Mouse (Mus musculus) urinary bladder, adult 18-20 months (tissue): ENCODE data around the gene Kif13a.
A peak's percentile ranks its signal among the peaks of the same experiment; 100 is the strongest.

ENCODE experiments used
- DNase-seq, 2 experiments: peaks; one replicate each; pipeline ENCODE4 v3.0.0; 2022; ENCODE audit warnings: low spot score in 2 of 2, mixed read lengths in 2 of 2

The Kif13a gene

DNA sequence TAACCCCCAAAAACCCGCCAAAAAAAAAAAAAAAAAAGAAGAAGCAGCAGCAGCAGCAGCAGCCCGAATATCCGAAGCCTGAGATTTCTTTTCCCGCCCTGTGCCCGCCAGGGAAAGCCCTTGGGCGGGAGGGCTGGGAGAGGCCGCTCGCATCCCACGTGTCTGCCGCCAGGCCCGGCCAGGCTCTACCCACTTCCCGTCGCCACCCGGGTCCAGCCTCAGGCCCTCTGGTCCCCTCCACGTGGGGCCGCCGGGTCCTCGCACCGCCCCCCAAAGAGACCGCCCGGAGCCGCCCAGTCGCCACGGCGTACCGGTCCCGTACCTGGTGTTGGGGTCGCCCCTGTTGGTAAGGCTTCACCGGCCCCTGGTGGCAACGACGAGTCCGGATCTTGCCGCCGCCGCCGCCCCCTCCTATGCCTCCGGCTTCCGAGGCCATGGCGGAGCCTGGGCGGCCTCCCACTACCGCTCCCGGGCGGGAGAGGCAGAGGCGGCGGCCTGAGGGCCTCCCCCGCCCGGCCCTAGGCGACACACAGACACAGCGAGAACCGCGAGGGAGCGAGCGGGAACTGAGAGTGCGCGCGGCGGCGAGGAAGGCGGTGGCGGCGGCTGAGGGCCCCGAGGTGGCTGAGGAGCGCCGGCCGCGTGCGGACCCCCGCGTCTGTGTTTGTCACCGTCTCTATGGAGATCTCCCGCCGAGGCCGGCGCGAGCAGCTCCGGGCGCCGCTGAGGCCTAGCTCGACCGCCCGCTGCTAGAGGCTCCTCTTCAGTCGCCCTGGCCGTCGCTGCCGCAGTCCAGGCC lies 202.4 kb downstream of the Kif13a start:
- DNase-seq: peak; percentile 48 to 69

GRCm38 (mm10) chr13:46726288-46727037 lies 203.2 kb downstream of the Kif13a start:
- DNase-seq: peak in 1 of 2 experiments; percentile 8

- no peak for DNase-seq
These were observed 204.4 kb downstream of the Kif13a start for GRCm38 (mm10) chr13:46725227-46725626.

DNA sequence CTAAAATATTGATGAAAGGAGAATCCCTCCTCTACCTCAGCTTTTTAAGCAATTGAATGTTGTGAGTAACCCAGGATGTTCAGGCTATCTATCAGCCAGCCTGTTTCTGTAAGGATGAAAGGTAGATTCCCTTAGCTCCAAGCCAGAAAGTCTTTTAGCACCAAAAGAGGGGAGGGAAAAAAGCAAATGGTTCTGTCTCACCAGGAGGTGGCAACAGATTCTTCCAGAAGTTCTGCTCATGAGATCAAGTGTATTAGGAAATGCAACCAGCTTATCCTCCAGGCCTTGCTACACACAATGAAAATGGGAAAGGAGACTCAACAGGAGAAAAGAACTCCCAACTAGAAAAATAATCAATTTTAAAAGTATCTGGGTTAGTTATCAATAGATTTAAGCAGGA lies 205.3 kb downstream of the Kif13a start:
- no peak for DNase-seq

DNA sequence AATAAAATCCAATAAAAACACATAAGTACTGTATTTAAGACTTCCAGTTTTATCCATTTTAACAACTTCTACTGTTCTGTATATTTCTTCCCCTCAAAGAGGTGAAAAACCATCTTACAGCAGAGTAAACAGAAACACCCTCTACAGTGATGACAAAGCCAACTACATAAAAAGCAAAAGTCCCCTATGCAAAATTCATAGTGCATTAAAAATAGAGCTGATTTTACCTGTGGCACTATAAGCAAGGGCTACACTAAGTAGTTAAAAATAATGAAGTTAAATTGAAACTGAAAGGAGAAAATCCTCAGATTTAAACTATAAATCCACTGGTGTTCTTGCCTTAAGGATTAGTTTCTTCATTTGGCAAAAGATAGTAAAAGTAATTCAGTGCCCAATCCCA lies 208.7 kb downstream of the Kif13a start:
- DNase-seq: no peak

DNA sequence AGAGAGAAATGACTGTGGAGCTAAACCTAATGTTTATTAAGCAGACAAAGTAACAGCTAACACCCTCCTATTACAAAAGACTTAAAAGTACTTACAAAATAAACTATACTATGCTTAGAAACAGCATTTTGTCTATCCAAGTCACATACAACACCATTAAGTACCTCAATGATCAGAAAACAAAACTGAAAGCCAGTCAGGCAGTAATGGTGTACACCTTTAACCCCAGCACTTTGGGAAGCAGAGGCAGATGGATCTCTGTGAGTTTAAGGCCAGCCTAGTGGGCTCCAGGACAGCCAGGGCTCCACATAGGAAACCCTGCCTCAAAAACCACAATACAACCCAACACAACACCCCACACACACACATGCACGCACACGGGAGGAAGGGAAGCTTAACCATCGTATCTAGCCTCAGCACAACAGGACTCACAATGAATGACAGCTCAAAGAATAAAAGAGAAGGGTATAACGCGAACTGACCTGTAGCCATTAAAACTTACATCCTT lies 210.7 kb downstream of the Kif13a start:
- no peak for DNase-seq

DNA sequence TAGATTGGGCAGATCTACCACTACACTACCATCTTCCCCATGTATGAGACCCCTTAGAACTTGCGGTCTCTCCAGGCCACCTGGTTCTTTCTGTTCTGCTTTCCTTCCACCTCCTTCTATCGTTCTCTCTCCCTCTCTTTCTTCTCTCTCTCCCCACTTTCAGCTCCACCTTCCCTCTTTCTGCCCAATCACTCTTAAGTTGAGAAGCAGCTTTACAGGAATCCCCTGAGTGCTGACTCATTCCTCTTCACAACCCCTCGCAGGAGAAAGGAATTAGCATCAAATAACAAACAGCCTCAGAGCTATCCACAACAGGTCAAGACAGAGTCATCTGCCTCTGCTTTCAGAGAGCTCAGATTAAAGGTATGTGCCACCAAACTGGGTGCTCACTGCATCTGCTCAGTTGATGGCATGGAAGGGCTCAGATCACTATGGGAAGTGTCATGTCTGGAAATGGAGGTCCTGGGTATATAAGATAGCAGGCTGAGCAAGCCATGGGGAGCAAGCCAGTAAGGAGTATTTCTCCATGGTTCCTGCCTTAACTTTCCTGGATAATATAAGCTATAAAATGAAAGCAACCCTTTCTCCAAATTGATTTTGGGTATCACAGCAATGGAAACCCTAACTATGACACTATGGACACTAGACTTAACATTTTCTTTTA lies 213.6 kb downstream of the Kif13a start:
- no peak for DNase-seq

GRCm38 (mm10) chr13:46713486-46713885 lies 216.2 kb downstream of the Kif13a start:
- no peak for DNase-seq

DNA sequence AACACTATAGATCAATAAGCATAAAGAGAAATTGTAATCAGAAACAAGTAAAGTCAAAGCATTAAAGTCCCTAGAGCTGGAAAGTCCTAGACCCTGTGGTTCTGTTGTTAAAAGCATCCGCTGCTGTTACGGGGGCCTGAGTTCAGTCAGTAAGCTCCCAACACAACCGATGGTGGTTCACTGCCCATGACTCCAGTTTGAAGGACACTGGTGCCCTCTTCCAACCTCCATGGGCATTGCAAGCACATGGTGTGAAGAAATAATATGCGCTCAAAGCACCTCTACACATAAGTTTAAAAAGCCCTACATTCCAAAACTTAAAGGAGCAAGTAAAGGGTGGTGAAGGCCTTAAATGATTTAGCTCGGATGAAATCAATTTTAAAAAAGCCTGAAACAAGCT lies 226.5 kb downstream of the Kif13a start:
- DNase-seq: no peak

DNA sequence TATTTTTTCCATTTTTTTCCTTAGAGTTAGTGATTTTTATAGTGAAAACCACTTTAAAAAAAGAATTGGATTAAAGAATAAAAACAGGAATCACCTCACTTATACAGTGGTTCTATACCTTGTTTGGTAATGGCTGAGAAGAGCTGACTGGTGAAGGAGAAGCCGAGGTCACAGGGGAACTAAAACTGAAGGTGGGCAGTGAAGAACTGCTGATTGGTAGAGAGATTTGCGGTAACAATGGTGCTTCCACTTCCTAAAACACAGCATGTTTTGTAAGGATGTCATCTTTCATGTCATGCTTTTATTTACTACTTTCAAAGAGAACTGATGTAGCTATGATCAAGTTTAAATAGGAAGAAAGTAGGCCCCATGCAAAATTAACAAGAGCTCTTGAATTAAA lies 228.2 kb downstream of the Kif13a start:
- DNase-seq: no peak

DNA sequence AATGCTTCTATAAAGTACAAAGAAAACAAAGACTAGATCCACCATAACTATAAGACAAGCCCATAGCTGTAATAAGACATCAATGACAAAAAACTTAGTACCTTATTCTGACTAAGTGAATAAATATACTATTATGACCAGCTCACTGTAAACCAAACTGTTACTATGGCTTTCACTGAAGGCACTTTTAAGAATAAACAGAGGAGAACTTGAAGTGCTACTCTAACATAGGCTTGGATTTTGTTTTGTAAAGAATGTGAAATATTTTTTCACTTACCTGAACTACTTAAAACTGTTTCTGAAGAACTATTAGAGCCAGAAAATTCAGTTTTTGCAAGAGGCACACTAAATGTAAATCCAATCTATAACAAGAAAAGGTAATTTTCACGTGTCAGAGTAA lies 230.3 kb downstream of the Kif13a start:
- no peak for DNase-seq
